Mouse (Mus musculus) liver, adult 2 months (tissue): ENCODE measurements around the gene Ppp2r1a.

Source experiments
- CTCF ChIP-seq: fragments of 200-500 bp; IDR thresholded peaks from 2 replicates; pipeline ENCODE4 v1.5.1; 2011; ENCODE audit warnings: low read depth, low read length, control low read depth
- POLR2A ChIP-seq: fragments of 200-500 bp; IDR thresholded peaks from 2 replicates; pipeline ENCODE4 v1.6.1; 2011; ENCODE audit warnings: low read length, control low read depth; ENCODE audit not compliant: insufficient read depth; ENCODE audit errors: extremely low read depth

- TF ChIP-seq CTCF (no peak), POLR2A (0 out of 2 replicates have a peak, but pooled peaks have one; percentile 24)
Measured at GRCm38 (mm10) chr17:21008382-21009331, 63.5 kb downstream of the Ppp2r1a start, which contains the start of gene Zfp160.
